Mouse (Mus musculus): ENCODE data around the gene Henmt1. TPM values are rescaled to one million over a fixed set of nuclear protein-coding genes. Genes with fewer than 3 reads are reported as not detected.

Henmt1 gene
- total and polyA plus RNA-seq, 2 experiments from 2014 or later = 0.24 to 2.2 TPM

DNA sequence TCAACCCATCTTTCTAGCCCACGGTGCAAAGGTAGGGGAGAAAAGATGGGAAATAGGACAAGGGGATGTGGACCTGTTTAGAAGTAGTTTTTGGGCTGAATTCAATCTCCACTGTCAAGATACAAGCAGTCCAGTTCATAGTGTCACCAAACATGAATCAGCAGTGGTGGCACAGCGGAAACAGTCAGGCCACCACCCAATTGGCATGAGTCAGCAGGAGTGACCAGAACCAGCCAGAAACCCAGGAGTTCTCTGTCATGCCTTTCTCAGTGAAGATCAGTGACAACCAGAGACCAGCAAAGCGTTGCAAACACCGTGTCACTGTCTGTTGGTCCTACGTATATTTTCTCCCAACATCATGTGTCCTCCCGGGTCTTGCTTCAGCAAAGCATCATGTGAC is 6.1 kb upstream of the Henmt1 start:
- no peak for ATAC-seq
- Histone ChIP-seq H3K36me3 (ENCODE audit: insufficient read depth) (no peaks in the 10 kb centered on the region), H3K4me2 (ENCODE audit: low read depth) (no peak overlapping the region), H3K27ac (ENCODE audit: low read depth, low read length) (no peak overlapping the region), H3K4me3 (ENCODE audit: low read depth, low read length) (no peak overlapping the region), H3K9me3 (ENCODE audit: low read length) (no peaks in the 10 kb centered on the region), H3K4me1 (ENCODE audit: insufficient read depth) (no peaks in the 10 kb centered on the region), H3K9ac (no peak overlapping the region), H3K27me3 (ENCODE audit: insufficient read depth, low read length) (no peaks in the 10 kb centered on the region)
- WGBS = 95% methylated on average over 6 of the region's 6 CpGs
- no peak for TF ChIP-seq CTCF (IDR thresholded peaks at IDR 0.05; ENCODE audit: low read depth)
- DNase-seq = no peak

DNA sequence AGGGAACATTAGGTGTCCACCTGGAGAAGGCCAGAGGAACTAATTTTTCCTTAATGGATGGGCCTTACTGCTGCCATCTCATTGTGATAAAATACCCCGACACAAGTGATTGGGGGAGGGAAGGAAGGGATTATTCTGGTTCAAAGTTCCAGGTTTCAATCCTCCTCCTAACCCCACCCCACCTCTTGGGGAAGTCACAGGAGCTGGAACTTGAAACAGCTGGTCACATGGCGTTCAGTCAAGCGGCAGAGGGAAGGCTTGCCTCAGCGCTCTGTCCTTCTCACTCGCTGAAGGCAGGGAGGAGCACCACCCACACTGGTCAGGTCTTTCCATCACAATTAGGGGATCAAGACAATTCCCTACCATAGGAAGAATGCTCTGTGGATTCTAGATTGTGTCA is 982 bp upstream of the Henmt1 start:
- 91% methylated on average over 5 of the region's 5 CpGs for WGBS
- no peak for ATAC-seq
- no peak for TF ChIP-seq CTCF (IDR thresholded peaks at IDR 0.05; ENCODE audit: low read depth)

DNA sequence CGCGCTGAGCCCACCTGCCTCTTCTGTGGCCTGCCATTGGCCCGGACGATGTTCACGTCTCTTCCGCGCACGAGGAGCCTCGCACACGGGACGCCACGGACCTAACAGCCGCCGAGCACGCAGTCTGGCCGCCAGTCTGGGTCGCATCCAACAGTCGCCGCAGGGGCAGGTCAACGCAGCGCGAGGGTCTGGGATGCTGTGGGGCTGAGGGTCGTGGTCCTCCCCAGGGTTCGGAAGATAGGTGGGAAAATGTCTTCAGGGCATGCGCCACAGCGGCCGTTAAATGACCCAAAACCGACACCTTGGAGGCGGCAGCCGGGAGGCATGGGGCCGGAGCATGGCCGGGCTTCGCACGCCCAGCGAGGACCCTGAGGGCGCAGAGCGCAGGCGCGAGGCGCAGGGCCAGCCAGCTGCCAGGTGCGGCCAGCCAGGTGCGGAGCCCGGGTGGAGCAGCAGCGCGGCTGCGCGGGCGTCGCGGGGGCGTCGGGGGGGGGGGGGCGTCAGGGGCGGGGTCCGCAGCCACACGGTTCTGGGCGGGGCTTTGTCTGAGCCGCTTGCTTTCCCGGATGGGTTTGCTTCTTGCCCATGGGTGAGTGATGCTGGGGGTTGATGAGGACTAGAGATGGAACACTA is 444 bp downstream of the Henmt1 start, which contains the start of gene Gm9857:
Gm9857 (minus strand) TSS at position 445 of the 633 bp plus-strand sequence.
- no peak within 1 kb of the TSS for H3K27ac ChIP-seq (ENCODE audit: low read depth, low read length)
- H3K36me3 ChIP-seq (ENCODE audit: insufficient read depth) = no peaks in the 10 kb centered on the region
- H3K9ac ChIP-seq = no peak within 1 kb of the TSS
- H3K9me3 ChIP-seq (ENCODE audit: low read length) = no peaks in the 10 kb centered on the region
- peak within 1 kb of the TSS; percentile 29 for H3K4me3 ChIP-seq (ENCODE audit: low read depth, low read length)
- H3K27me3 ChIP-seq (ENCODE audit: insufficient read depth, low read length) = no peaks in the 10 kb centered on the region
- no peak for TF ChIP-seq CTCF (IDR thresholded peaks at IDR 0.05; ENCODE audit: low read depth)
- WGBS = 66% methylated on average over 46 of the region's 59 CpGs
- DNase-seq = peak; percentile 37
- peak within 1 kb of the TSS; percentile 47 for H3K4me2 ChIP-seq (ENCODE audit: low read depth)
- no peaks in the 10 kb centered on the region for H3K4me1 ChIP-seq (ENCODE audit: insufficient read depth)
- peak; percentile 83 for ATAC-seq

More for the DNA sequence above, 982 bp upstream of the Henmt1 start:
- no peaks in the 10 kb centered on the region for H3K27me3 ChIP-seq (ENCODE audit: insufficient read depth, low read length)
- no peaks in the 10 kb centered on the region for H3K9me3 ChIP-seq (ENCODE audit: low read length)
- no peak overlapping the region for H3K4me2 ChIP-seq (ENCODE audit: low read depth)
- no peak overlapping the region for H3K9ac ChIP-seq
- H3K4me1 ChIP-seq (ENCODE audit: insufficient read depth) = no peaks in the 10 kb centered on the region
- H3K27ac ChIP-seq (ENCODE audit: low read depth, low read length) = no peak overlapping the region
- DNase-seq = no peak
- no peaks in the 10 kb centered on the region for H3K36me3 ChIP-seq (ENCODE audit: insufficient read depth)
- H3K4me3 ChIP-seq (ENCODE audit: low read depth, low read length) = no peak overlapping the region

DNA sequence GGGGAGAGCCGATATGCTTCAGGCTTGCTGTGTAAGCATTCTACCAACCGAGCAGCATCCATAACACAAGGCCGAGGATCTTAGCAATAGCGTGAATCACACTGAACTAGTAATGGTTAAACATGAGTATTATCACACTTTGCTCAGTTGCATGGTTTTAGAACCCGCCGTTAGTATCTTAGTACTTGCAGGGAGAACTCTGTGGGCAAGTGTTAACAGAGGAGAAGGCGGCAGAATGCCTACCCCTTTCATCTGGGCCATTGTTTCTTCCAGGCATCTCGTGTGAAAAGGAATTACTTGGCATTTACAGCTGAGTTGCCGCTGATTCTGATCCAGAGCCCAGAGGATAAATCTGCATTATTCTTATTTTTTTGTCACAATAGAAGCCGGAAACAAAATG is 1.3 kb downstream of the Henmt1 start:
- no peak overlapping the region for H3K4me2 ChIP-seq (ENCODE audit: low read depth)
- no peaks in the 10 kb centered on the region for H3K9me3 ChIP-seq (ENCODE audit: low read length)
- WGBS = 51% methylated on average over 10 of the region's 10 CpGs

DNA sequence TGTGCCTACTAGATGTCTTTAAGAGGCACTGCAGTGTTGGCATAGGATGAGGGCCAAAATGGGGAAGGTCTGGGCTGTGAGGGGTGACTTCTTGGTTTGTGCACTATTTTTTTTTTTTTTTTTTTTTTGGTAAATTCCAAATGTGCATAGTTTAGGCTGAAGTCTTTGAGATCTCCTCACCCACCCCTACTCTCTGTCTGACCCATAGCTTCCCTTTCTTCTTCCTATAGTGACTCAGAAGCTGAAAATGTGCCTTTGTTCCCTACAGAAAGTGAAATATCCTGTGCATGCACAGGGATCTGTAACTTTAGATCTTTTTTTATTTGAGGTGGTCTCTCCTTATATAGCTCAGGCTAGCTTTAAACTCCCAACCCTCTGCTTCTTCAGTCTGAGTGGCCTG is 18.3 kb downstream of the Henmt1 start:
- Histone ChIP-seq H3K4me2 (ENCODE audit: low read depth) (no peak overlapping the region), H3K27ac (ENCODE audit: low read depth, low read length) (no peak overlapping the region), H3K4me1 (ENCODE audit: insufficient read depth) (peaks cover 9% of the 10 kb centered on the region; the same call in 1 of the 2 replicates), H3K4me3 (ENCODE audit: low read depth, low read length) (no peak overlapping the region), H3K9ac (no peak overlapping the region), H3K9me3 (ENCODE audit: low read length) (no peaks in the 10 kb centered on the region), H3K36me3 (ENCODE audit: insufficient read depth) (no peaks in the 10 kb centered on the region), H3K27me3 (ENCODE audit: insufficient read depth, low read length) (no peaks in the 10 kb centered on the region)
- DNase-seq = no peak
- no peak for TF ChIP-seq CTCF (IDR thresholded peaks at IDR 0.05; ENCODE audit: low read depth)
- ATAC-seq = no peak

More for the DNA sequence above, 1.3 kb downstream of the Henmt1 start:
- Histone ChIP-seq H3K4me1 (ENCODE audit: insufficient read depth) (no peaks in the 10 kb centered on the region), H3K36me3 (ENCODE audit: insufficient read depth) (no peaks in the 10 kb centered on the region), H3K27ac (ENCODE audit: low read depth, low read length) (no peak overlapping the region), H3K27me3 (ENCODE audit: insufficient read depth, low read length) (no peaks in the 10 kb centered on the region), H3K4me3 (ENCODE audit: low read depth, low read length) (no peak overlapping the region; the same call in 1 of the 2 replicates), H3K9ac (no peak overlapping the region)
- DNase-seq (no peak), ATAC-seq (peak; percentile 29; the same call in 1 of the 2 replicates)
- TF ChIP-seq CTCF (IDR thresholded peaks at IDR 0.05; ENCODE audit: low read depth) = no peak

DNA sequence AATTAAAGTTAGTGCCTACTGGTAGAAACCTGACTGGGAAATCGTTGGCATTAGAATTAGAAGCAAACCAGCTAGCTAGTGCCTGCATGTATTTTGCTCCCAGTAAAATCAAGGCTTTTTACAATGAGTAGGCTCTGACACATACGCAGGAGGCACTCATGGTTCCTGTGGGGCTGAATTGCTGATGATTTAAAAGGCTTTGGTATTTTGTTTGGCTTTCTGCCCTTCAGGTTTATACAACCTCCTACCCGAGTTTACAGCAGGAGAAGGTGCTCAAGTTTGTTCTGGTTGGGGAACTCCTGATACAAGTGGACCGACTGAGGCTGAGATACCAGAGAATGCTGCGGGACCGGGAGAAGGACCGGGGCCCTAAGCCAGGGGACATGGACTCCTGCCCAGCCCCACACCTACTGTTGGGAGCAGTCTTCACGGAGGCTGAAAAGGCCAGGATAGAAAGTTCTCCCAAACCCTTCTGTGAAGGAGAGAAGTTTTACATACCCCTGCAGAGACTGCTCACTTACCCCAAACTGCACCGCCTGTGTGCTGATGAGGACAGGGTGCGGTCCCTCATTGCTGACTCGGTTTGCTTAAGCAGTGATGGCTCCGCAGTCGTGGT is 20.1 kb downstream of the Henmt1 start:
- ATAC-seq (no peak), DNase-seq (no peak)
- Histone ChIP-seq H3K9me3 (ENCODE audit: low read length) (no peaks in the 10 kb centered on the region), H3K27ac (ENCODE audit: low read depth, low read length) (no peak overlapping the region), H3K4me3 (ENCODE audit: low read depth, low read length) (no peak overlapping the region), H3K4me1 (ENCODE audit: insufficient read depth) (peaks cover 9% of the 10 kb centered on the region; the same call in 1 of the 2 replicates), H3K27me3 (ENCODE audit: insufficient read depth, low read length) (no peaks in the 10 kb centered on the region), H3K36me3 (ENCODE audit: insufficient read depth) (no peaks in the 10 kb centered on the region), H3K9ac (no peak overlapping the region), H3K4me2 (ENCODE audit: low read depth) (no peak overlapping the region)
- 72% methylated on average over 13 of the region's 13 CpGs for whole genome bisulfite sequencing
- no peak for TF ChIP-seq CTCF (IDR thresholded peaks at IDR 0.05; ENCODE audit: low read depth)

DNA sequence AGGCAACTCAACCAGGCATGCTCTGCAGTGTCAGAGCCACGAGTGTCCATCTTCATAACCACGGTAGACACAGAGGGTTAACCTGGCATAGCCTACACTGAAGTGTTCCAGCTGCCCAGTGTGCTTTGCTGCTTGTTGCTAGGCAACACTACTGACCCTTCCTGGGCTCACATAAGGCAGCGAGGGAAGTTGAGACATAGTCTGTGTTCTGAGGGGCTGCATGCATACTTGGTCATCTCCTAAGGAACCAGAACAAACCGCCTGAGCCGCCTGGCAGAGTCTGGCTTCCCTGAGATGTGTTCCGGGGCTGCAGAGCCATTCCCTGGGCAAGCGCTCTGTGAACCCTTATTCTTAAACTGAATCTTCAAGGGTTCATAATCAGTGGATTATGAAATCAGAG is 21.6 kb downstream of the Henmt1 start:
- Histone ChIP-seq H3K9me3 (ENCODE audit: low read length) (no peaks in the 10 kb centered on the region), H3K27ac (ENCODE audit: low read depth, low read length) (peak overlapping the region; percentile 59), H3K9ac (no peak overlapping the region; the same call in 1 of the 2 replicates), H3K4me3 (ENCODE audit: low read depth, low read length) (no peak overlapping the region), H3K4me1 (ENCODE audit: insufficient read depth) (peaks cover 9% of the 10 kb centered on the region; the same call in 1 of the 2 replicates), H3K36me3 (ENCODE audit: insufficient read depth) (no peaks in the 10 kb centered on the region), H3K27me3 (ENCODE audit: insufficient read depth, low read length) (no peaks in the 10 kb centered on the region), H3K4me2 (ENCODE audit: low read depth) (peak overlapping the region; percentile 29)
- DNase-seq (peak; percentile 65), ATAC-seq (peak; percentile 95)
- TF ChIP-seq CTCF (IDR thresholded peaks at IDR 0.05; ENCODE audit: low read depth) = no peak
- 23% methylated on average over 7 of the region's 7 CpGs for WGBS
